Mouse (Mus musculus): ENCODE data around the gene Sppl2c. TPM values are rescaled to one million over a fixed set of nuclear protein-coding genes. Genes with fewer than 3 reads are reported as not detected.

The Sppl2c gene
- polyA plus RNA-seq, 1 experiment from 2014 or later: not detected

GRCm38 (mm10) chr11:104171281-104171781 is 14.8 kb upstream of the Sppl2c start:
- peak; percentile 41; the same call in 1 of the 2 replicates for ATAC-seq (ENCODE audit: insufficient read depth)
- TF ChIP-seq CTCF (IDR thresholded peaks at IDR 0.05; ENCODE audit: low read depth): peak; percentile 96
- Histone ChIP-seq H3K27ac (ENCODE audit: low read depth) (no peak overlapping the region), H3K9ac (no peak overlapping the region), H3K4me1 (ENCODE audit: insufficient read depth) (no peaks in the 10 kb centered on the region), H3K36me3 (ENCODE audit: insufficient read depth) (no peaks in the 10 kb centered on the region), H3K4me2 (no peak overlapping the region), H3K4me3 (ENCODE audit: low read depth, low read length) (no peak overlapping the region), H3K9me3 (ENCODE audit: low read depth, low read length) (no peaks in the 10 kb centered on the region), H3K27me3 (ENCODE audit: insufficient read depth, low read length) (no peaks in the 10 kb centered on the region)
- WGBS: 30% methylated on average over 12 of the region's 12 CpGs
- DNase-seq: peak; percentile 81

GRCm38 (mm10) chr11:104178893-104179292 is 7.2 kb upstream of the Sppl2c start:
- Histone ChIP-seq H3K4me2 (no peak overlapping the region), H3K9me3 (ENCODE audit: low read depth, low read length) (no peaks in the 10 kb centered on the region), H3K36me3 (ENCODE audit: insufficient read depth) (no peaks in the 10 kb centered on the region), H3K27ac (ENCODE audit: low read depth) (no peak overlapping the region), H3K4me3 (ENCODE audit: low read depth, low read length) (no peak overlapping the region), H3K27me3 (ENCODE audit: insufficient read depth, low read length) (no peaks in the 10 kb centered on the region), H3K9ac (no peak overlapping the region), H3K4me1 (ENCODE audit: insufficient read depth) (no peaks in the 10 kb centered on the region)
- no peak for TF ChIP-seq CTCF (IDR thresholded peaks at IDR 0.05; ENCODE audit: low read depth)
- 23% methylated on average over 7 of the region's 7 CpGs for WGBS
- no peak for ATAC-seq (ENCODE audit: insufficient read depth)
- no peak for DNase-seq

GRCm38 (mm10) chr11:104179804-104180203 is 6.3 kb upstream of the Sppl2c start:
- Histone ChIP-seq H3K27ac (ENCODE audit: low read depth) (no peak overlapping the region), H3K4me2 (no peak overlapping the region), H3K4me3 (ENCODE audit: low read depth, low read length) (no peak overlapping the region), H3K27me3 (ENCODE audit: insufficient read depth, low read length) (no peaks in the 10 kb centered on the region), H3K9ac (no peak overlapping the region), H3K36me3 (ENCODE audit: insufficient read depth) (no peaks in the 10 kb centered on the region), H3K4me1 (ENCODE audit: insufficient read depth) (no peaks in the 10 kb centered on the region), H3K9me3 (ENCODE audit: low read depth, low read length) (no peaks in the 10 kb centered on the region)
- no peak for TF ChIP-seq CTCF (IDR thresholded peaks at IDR 0.05; ENCODE audit: low read depth)
- DNase-seq: peak; percentile 47
- WGBS: 52% methylated on average over 5 of the region's 5 CpGs
- no peak for ATAC-seq (ENCODE audit: insufficient read depth)

DNA sequence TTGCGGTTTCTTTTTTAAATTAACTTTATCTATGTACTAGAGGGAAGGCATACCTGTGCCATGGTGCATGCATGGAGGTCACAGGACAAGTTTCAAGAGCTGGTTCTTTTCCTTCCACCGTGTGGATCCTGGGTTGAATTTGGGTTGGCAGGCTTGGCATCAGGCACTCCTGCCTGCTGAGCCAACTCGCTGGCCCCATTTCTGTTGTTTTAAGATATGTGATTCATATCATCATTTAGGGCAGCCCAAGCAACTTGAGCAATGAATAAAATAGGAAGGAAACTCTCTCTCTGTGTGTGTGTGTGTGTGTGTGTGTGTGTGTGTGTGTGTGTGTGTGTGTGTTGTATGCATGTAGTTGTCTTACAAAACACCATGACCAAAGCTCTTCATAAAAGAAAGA is 4.0 kb upstream of the Sppl2c start:
- H3K9ac ChIP-seq: no peak overlapping the region
- 68% methylated on average over 3 of the region's 3 CpGs for WGBS
- H3K27me3 ChIP-seq (ENCODE audit: insufficient read depth, low read length): no peaks in the 10 kb centered on the region
- no peaks in the 10 kb centered on the region for H3K4me1 ChIP-seq (ENCODE audit: insufficient read depth)
- H3K4me3 ChIP-seq (ENCODE audit: low read depth, low read length): no peak overlapping the region
- no peaks in the 10 kb centered on the region for H3K36me3 ChIP-seq (ENCODE audit: insufficient read depth)
- no peak for DNase-seq
- no peak overlapping the region for H3K27ac ChIP-seq (ENCODE audit: low read depth)
- ATAC-seq (ENCODE audit: insufficient read depth): no peak
- H3K4me2 ChIP-seq: no peak overlapping the region
- TF ChIP-seq CTCF (IDR thresholded peaks at IDR 0.05; ENCODE audit: low read depth): no peak
- H3K9me3 ChIP-seq (ENCODE audit: low read depth, low read length): no peaks in the 10 kb centered on the region

DNA sequence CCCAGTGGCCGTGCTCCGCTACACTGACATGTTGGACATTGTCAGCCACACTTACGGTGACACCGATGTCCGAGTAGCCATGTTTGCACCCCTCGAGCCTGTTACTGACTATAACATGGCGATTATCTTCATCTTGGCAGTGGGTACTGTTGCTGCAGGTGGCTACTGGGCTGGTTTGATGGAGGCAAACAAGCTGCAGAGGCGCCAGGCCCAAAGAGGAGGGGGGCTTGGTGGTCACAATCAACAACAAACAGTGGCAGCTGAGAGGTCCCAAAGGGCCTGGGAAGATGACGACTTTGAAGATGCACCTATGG is 667 bp downstream of the Sppl2c start:
- H3K4me2 ChIP-seq: no peak overlapping the region
- H3K9ac ChIP-seq: no peak overlapping the region
- H3K4me1 ChIP-seq (ENCODE audit: insufficient read depth): no peaks in the 10 kb centered on the region
- H3K36me3 ChIP-seq (ENCODE audit: insufficient read depth): no peaks in the 10 kb centered on the region
- 86% methylated on average over 9 of the region's 9 CpGs for WGBS
- no peaks in the 10 kb centered on the region for H3K9me3 ChIP-seq (ENCODE audit: low read depth, low read length)
- H3K27ac ChIP-seq (ENCODE audit: low read depth): no peak overlapping the region
- no peaks in the 10 kb centered on the region for H3K27me3 ChIP-seq (ENCODE audit: insufficient read depth, low read length)
- ATAC-seq (ENCODE audit: insufficient read depth): no peak
- DNase-seq: no peak
- H3K4me3 ChIP-seq (ENCODE audit: low read depth, low read length): no peak overlapping the region
- TF ChIP-seq CTCF (IDR thresholded peaks at IDR 0.05; ENCODE audit: low read depth): no peak

GRCm38 (mm10) chr11:104187766-104188165 is 1.6 kb downstream of the Sppl2c start:
- Histone ChIP-seq H3K36me3 (ENCODE audit: insufficient read depth) (no peaks in the 10 kb centered on the region), H3K9ac (no peak overlapping the region), H3K9me3 (ENCODE audit: low read depth, low read length) (no peaks in the 10 kb centered on the region), H3K4me1 (ENCODE audit: insufficient read depth) (no peaks in the 10 kb centered on the region), H3K27ac (ENCODE audit: low read depth) (no peak overlapping the region), H3K4me2 (no peak overlapping the region), H3K27me3 (ENCODE audit: insufficient read depth, low read length) (no peaks in the 10 kb centered on the region), H3K4me3 (ENCODE audit: low read depth, low read length) (no peak overlapping the region)
- WGBS: 87% methylated on average over 10 of the region's 10 CpGs
- TF ChIP-seq CTCF (IDR thresholded peaks at IDR 0.05; ENCODE audit: low read depth): no peak
- DNase-seq: no peak
- ATAC-seq (ENCODE audit: insufficient read depth): no peak

DNA sequence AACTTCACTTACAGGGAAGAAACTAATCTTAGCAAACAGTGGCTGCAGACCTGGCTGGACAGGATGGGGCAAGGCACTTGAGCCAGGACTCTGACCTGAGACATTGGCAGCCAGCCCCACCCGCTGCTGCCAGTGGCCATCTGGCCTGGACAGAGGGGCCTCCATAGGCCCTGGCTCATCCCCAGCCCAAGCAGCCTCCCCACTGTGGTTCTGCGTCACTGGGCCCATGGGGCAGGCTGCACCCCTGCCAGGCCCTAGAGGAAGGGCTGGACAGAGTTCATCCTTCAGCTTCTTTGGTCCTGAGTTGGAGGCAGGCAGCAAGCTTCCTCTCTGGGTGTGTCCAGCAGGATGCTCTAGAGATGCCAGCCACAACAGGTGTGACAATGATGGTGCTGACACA is 3.9 kb downstream of the Sppl2c start:
- Histone ChIP-seq H3K9ac (no peak overlapping the region), H3K4me2 (no peak overlapping the region), H3K9me3 (ENCODE audit: low read depth, low read length) (no peaks in the 10 kb centered on the region), H3K27ac (ENCODE audit: low read depth) (no peak overlapping the region), H3K36me3 (ENCODE audit: insufficient read depth) (no peaks in the 10 kb centered on the region), H3K27me3 (ENCODE audit: insufficient read depth, low read length) (no peaks in the 10 kb centered on the region), H3K4me1 (ENCODE audit: insufficient read depth) (no peaks in the 10 kb centered on the region), H3K4me3 (ENCODE audit: low read depth, low read length) (no peak overlapping the region)
- no peak for ATAC-seq (ENCODE audit: insufficient read depth)
- WGBS: 75% methylated on average over 2 of the region's 2 CpGs
- no peak for TF ChIP-seq CTCF (IDR thresholded peaks at IDR 0.05; ENCODE audit: low read depth)
- no peak for DNase-seq

GRCm38 (mm10) chr11:104195382-104195781 is 9.3 kb downstream of the Sppl2c start:
- DNase-seq (no peak), ATAC-seq (ENCODE audit: insufficient read depth) (no peak)
- 64% methylated on average over 11 of the region's 11 CpGs for WGBS
- Histone ChIP-seq H3K36me3 (ENCODE audit: insufficient read depth) (no peaks in the 10 kb centered on the region), H3K27ac (ENCODE audit: low read depth) (no peak overlapping the region), H3K4me2 (no peak overlapping the region), H3K4me3 (ENCODE audit: low read depth, low read length) (no peak overlapping the region), H3K4me1 (ENCODE audit: insufficient read depth) (no peaks in the 10 kb centered on the region), H3K9me3 (ENCODE audit: low read depth, low read length) (no peaks in the 10 kb centered on the region), H3K9ac (no peak overlapping the region), H3K27me3 (ENCODE audit: insufficient read depth, low read length) (no peaks in the 10 kb centered on the region)
- TF ChIP-seq CTCF (IDR thresholded peaks at IDR 0.05; ENCODE audit: low read depth): no peak

All from lung, embryonic 14.5 days (tissue).